Mouse (Mus musculus): ENCODE results near the gene Orc5.
"Not testable (repeated sequence)": the region's sequence is repeated elsewhere in the genome, so short reads cannot be mapped to it uniquely, and the experiment has no call there.

Orc5 gene

DNA sequence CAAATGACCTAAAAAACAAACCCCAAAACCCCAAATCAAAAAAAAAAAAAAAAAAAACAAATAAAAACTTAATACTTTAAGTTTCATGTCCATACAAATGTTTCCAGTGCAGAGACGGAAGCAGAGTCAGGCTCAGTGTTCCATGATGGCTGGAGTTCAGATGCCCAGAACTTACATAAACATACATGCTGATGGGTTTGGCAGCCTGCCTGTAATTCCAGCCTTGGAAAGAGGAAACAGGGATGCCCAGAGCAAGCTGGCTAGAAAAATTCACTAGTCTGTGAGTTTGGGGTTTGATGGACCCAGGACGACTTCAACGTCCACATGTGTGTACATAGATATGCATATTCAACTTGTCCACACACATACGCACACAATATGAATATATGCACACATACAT is 27.6 kb downstream of the Orc5 start:
- peak; percentile 58 for DNase-seq

- DNase-seq, result no peak
Measured at GRCm38 (mm10) chr5:22519708-22520107, 30.5 kb downstream of the Orc5 start.

DNA sequence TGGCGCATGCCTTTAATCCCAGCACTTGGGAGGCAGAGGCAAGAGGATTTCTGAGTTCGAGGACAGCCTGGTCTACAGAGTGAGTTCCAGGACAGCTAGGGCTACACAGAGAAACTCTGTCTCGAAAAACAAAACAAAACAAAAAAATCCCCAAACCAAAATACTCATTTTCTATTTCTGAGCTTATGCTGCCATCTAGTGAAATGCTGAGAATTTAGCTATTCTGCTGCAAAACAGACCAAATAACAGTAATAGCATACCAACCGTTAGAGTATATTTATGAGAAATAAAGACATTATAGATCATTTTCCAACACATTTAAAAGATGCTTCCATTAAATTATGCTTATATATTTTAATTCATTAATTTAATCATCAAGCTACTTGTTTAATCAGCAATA is 34.5 kb downstream of the Orc5 start:
- not testable (repeated sequence) for DNase-seq

- DNase-seq, result not testable (repeated sequence)
Measured at GRCm38 (mm10) chr5:22514231-22514630, 36.0 kb downstream of the Orc5 start.

GRCm38 (mm10) chr5:22512579-22512978 is 37.6 kb downstream of the Orc5 start:
- DNase-seq, result not testable (repeated sequence)

DNA sequence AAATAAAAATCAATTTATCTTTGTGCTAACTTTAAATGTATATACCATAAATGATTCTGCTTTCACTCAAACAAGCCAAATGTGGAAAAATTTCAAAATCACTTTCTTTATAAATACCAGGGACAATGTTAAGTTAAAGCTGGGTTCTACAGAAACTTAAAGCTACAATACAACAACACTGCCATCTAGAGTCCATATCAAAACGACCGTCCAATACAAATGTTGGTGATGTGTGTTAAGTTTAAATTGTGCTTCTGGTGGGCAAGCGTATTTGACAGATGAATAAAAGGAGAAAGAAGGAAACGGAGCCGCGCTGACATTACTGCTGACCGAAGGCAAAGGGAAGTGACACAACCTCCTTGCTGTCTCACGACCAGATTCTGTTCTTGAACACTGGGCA is 38.4 kb downstream of the Orc5 start:
- DNase-seq, result no peak

GRCm38 (mm10) chr5:22508560-22508959 is 41.7 kb downstream of the Orc5 start:
- DNase-seq, result no peak

GRCm38 (mm10) chr5:22499437-22499836 is 50.8 kb downstream of the Orc5 start:
- no peak for DNase-seq

GRCm38 (mm10) chr5:22491088-22491487 is 59.1 kb downstream of the Orc5 start:
- DNase-seq, result peak; percentile 35

DNA sequence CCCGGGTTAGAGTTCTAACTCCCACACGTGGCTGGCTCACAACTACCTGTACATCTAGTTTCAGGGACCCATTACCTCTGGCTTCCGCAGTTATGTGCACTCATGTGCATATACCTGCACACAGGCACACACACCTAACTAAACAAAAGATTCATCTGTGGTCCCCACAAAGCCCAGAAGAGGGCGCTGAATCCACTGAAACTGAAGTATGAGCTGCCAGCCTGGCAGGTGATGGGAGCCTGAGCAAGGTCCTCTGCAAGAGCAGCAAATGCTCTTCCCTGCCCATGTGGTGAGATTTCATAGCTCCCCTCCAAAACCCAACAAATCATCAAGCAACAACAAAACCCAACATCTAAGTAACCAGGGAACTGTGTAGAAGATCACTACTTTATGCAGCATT is 61.1 kb downstream of the Orc5 start:
- DNase-seq, result no peak

- DNase-seq, result peak; percentile 93
Measured at GRCm38 (mm10) chr5:22486601-22487206, 63.5 kb downstream of the Orc5 start.

GRCm38 (mm10) chr5:22485764-22486163 is 64.5 kb downstream of the Orc5 start:
- no peak for DNase-seq

GRCm38 (mm10) chr5:22482567-22482966 is 67.7 kb downstream of the Orc5 start:
- DNase-seq, result no peak

DNA sequence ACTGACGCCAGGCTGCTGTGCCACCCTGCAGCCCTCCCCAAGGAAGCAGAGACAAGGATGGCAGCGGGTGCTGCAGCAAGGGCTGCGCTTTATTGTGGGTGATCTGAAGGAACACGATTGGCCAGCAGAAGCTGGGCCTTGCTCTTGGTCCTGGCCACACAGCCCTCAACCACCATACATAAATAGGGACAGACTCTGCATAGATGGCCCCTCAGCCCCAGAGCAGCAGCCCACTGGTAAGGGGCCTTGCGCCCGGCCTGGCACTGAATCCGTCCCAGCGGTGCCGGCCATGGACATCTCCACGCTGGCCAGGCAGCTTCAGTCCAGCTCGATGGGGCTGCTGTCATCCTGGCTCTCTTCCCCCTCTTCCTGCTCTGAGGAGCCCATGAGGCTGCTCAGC is 77.8 kb downstream of the Orc5 start:
- not testable (repeated sequence) for DNase-seq

DNA sequence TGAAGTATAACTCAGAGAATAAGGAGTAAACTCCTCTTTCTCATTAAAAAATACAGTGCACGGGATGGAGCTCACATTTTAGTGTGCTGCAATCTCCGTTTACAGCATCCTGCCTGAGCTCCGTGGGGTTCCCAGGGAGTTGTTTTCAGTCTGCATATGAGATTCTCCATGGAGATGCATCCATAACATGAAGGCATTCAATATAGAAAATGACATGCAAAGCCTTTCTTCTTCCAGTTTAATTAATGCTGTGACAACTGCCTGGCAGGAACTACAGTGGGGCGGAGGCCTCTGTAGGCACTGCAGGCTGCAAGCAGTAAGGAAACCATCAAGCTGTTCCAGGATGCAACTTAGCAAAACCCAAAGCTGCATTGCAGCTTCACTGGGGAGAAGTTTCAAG is 79.0 kb downstream of the Orc5 start:
- no peak for DNase-seq

- no peak for DNase-seq
Measured at GRCm38 (mm10) chr5:22452871-22453661, 97.2 kb downstream of the Orc5 start.

DNA sequence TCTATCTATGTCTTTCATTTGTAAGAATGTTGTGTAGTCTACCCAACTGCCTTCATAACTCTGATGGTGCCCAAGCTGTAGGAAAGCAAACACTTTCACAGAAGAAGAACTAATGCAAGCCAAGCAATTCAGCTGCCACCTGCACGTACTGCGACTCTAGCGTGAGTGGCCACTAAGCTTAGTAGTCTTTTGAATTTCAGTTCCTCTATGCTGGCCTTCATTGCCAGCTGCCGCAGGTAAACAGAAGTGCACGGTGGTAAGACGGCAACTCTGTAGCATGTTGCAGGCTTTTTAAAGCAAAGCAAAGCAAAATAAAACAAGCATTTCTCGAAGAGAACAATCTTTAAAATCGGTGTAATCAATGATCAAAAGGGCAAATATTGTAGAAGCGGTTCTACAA is 97.8 kb downstream of the Orc5 start:
- DNase-seq, result no peak

DNA sequence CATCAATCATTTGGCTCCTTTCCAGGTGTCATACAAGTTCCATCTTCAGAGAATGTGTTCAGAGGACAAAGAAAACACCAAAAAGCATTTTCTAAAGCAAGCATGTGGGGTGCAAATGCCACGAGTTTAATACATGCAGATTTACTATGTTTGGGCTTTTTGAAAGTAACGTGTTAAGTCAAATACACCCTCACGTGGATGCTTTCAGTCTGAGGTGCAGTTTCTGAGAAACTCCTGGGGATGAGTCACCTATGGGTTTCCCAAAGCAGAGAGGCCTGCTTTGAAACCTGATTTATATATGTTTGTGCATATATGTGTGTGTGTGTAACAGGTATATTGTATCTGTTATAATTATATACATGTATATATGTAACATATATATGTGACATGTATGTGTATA is 98.5 kb downstream of the Orc5 start:
- no peak for DNase-seq

DNA sequence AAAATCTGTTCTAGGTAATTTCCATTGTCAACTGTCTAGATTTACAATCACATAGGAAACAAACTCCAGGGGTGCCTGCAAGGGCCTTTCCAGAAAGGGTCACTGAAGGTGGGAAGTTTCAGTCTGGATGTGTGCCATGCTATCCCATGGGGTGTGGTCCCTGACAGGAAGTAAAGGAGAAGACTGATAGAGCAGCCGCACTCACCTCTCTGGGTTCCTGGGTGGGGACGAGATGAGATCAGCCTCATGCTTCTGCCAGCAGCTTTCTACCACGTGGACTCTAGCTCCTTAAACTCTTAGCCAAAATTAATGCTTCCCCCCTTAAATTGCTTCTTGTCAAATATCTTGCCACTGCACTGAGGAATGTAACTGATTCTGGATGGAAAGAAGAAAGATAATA is 100.7 kb downstream of the Orc5 start:
- DNase-seq, result no peak

Data from cerebellum, adult 8-10 months (tissue).